In the genomic region with DNA sequence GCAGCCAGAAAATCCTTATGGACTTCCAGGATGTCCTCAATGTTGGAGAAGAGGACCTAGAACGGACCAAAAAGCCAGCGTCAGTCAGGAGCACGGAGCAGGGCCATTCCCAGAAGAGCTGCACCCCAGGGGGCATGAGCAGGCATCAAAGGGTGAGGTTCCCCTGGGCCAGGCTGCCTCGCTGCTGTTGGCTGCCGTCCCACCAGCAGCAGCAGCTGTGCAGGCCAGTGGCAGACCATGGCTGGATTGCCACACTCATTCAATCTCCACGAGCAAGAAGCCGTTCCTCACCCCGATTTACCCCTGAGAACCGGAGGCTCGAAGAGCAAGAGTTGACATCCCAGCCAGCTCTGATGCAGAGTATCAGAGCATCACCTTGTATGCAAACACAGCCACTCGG, we compare ENCODE assay signal across 24 mouse cellular contexts.
DNase-seq lines count a peak whose midpoint lies in the region; ATAC-seq and TF ChIP-seq lines count a peak whose summit lies in the region.
"Had no signal": no experiment of that assay in that cellular context is flagged by ENCODE, and none has a peak within 500 bp of the region (broad histone marks: within the 10 kb centered on the region; RNA-seq: fewer than 3 reads in every experiment).

No protein-coding gene starts in this region.

- H3K4me2 ChIP-seq in hindbrain, embryonic 13.5 days = no peak overlapping the region
- H3K4me2 ChIP-seq in hindbrain, postnatal 0 days (ENCODE audit: low read depth, low read length) = no peak overlapping the region
- H3K4me2 ChIP-seq in neural tube, embryonic 13.5 days = no peak overlapping the region
- no peak overlapping the region for H3K4me2 ChIP-seq in neural tube, embryonic 15.5 days
- no peak overlapping the region for H3K4me2 ChIP-seq in stomach, postnatal 0 days (replicated peaks; ENCODE audit: low read depth)
- H3K4me2 ChIP-seq: embryonic facial prominence, embryonic 12.5 days; embryonic facial prominence, embryonic 15.5 days; forebrain, embryonic 12.5 days; heart, embryonic 11.5 days; hindbrain, embryonic 14.5 days had no signal

- no peak for TF ChIP-seq EP300 in stomach, postnatal 0 days (optimal IDR thresholded peaks at IDR 0.05)

- 76% methylated on average over 11 of the region's 11 CpGs for WGBS in hindbrain, embryonic 13.5 days
- WGBS in hindbrain, postnatal 0 days = 65% methylated on average over 11 of the region's 11 CpGs
- WGBS in neural tube, embryonic 13.5 days = 73% methylated on average over 11 of the region's 11 CpGs
- WGBS in neural tube, embryonic 15.5 days = 63% methylated on average over 11 of the region's 11 CpGs
- WGBS in stomach, postnatal 0 days = 78% methylated on average over 11 of the region's 11 CpGs

- H3K4me1 ChIP-seq in hindbrain, embryonic 13.5 days (replicated peaks) = peaks cover 11% of the 10 kb centered on the region
- peaks cover 3% of the 10 kb centered on the region; the same call in 1 of the 2 replicates for H3K4me1 ChIP-seq in hindbrain, postnatal 0 days (ENCODE audit: insufficient read depth, low read length)
- peaks cover 25% of the 10 kb centered on the region for H3K4me1 ChIP-seq in neural tube, embryonic 13.5 days (replicated peaks)
- 0 out of 2 replicates have a peak, but pooled peaks cover 10% of the 10 kb centered on the region for H3K4me1 ChIP-seq in neural tube, embryonic 15.5 days
- H3K4me1 ChIP-seq in stomach, postnatal 0 days (replicated peaks; ENCODE audit: control insufficient read depth, insufficient read depth) = no peaks in the 10 kb centered on the region
- H3K4me1 ChIP-seq: embryonic facial prominence, embryonic 12.5 days; embryonic facial prominence, embryonic 15.5 days had no signal

- no peak for DNase-seq in hindbrain, postnatal 0 days (ENCODE audit: low spot score)
- DNase-seq in stomach, postnatal 0 days (ENCODE audit: low spot score) = no peak
- DNase-seq: adrenal gland, adult 2 months; adrenal gland, postnatal 25 days; cerebellum, adult 11 months; cerebellum, adult 2 months; cerebellum, adult 9-11 months; cerebellum, postnatal 25 days; gastrocnemius, postnatal 10 days; gastrocnemius, postnatal 36 days; heart, adult 11 months; heart, postnatal 36 days had no signal

- H3K27me3 ChIP-seq in hindbrain, embryonic 13.5 days = no peaks in the 10 kb centered on the region
- H3K27me3 ChIP-seq in hindbrain, postnatal 0 days (ENCODE audit: insufficient read depth, low read length) = no peaks in the 10 kb centered on the region
- no peaks in the 10 kb centered on the region for H3K27me3 ChIP-seq in neural tube, embryonic 13.5 days
- H3K27me3 ChIP-seq in neural tube, embryonic 15.5 days (replicated peaks) = no peaks in the 10 kb centered on the region
- H3K27me3 ChIP-seq in stomach, postnatal 0 days (ENCODE audit: control insufficient read depth, insufficient read depth, low read length) = no peaks in the 10 kb centered on the region
- H3K27me3 ChIP-seq: embryonic facial prominence, embryonic 12.5 days; embryonic facial prominence, embryonic 15.5 days; forebrain, embryonic 12.5 days had no signal

- H3K9me3 ChIP-seq in hindbrain, embryonic 13.5 days = no peaks in the 10 kb centered on the region
- H3K9me3 ChIP-seq in hindbrain, postnatal 0 days (ENCODE audit: low read length) = no peaks in the 10 kb centered on the region
- no peaks in the 10 kb centered on the region for H3K9me3 ChIP-seq in neural tube, embryonic 13.5 days
- no peaks in the 10 kb centered on the region for H3K9me3 ChIP-seq in neural tube, embryonic 15.5 days (replicated peaks)
- no peaks in the 10 kb centered on the region for H3K9me3 ChIP-seq in stomach, postnatal 0 days (ENCODE audit: control insufficient read depth, low read length)
- H3K9me3 ChIP-seq: embryonic facial prominence, embryonic 12.5 days; embryonic facial prominence, embryonic 15.5 days; forebrain, embryonic 12.5 days had no signal

- no peak for ATAC-seq in hindbrain, embryonic 13.5 days (ENCODE audit: low FRiP score)
- no peak for ATAC-seq in hindbrain, postnatal 0 days
- ATAC-seq in neural tube, embryonic 13.5 days (ENCODE audit: low read depth) = no peak
- no peak for ATAC-seq in neural tube, embryonic 15.5 days (ENCODE audit: low FRiP score)
- peak; percentile 23; the same call in 1 of the 2 replicates for ATAC-seq in megakaryocyte progenitor cell, adult 5-6 weeks (replicated peaks; ENCODE audit: poor library complexity)
- no peak for ATAC-seq in stomach, postnatal 0 days (ENCODE audit: low FRiP score, low TSS enrichment)
- ATAC-seq: CD4-positive, CD25-positive, alpha-beta regulatory T cell, adult 4 months; forebrain, embryonic 16.5 days had no signal

- H3K4me3 ChIP-seq in hindbrain, embryonic 13.5 days = no peak overlapping the region
- no peak overlapping the region for H3K4me3 ChIP-seq in hindbrain, postnatal 0 days (ENCODE audit: low read length)
- H3K4me3 ChIP-seq in neural tube, embryonic 13.5 days = no peak overlapping the region
- H3K4me3 ChIP-seq in neural tube, embryonic 15.5 days (replicated peaks) = no peak overlapping the region
- H3K4me3 ChIP-seq in stomach, postnatal 0 days (ENCODE audit: low read depth, low read length) = no peak overlapping the region
- H3K4me3 ChIP-seq: embryonic facial prominence, embryonic 12.5 days; embryonic facial prominence, embryonic 15.5 days; forebrain, embryonic 12.5 days; hindbrain, embryonic 10.5 days had no signal

- no peak for TF ChIP-seq CTCF in hindbrain, postnatal 0 days (IDR thresholded peaks at IDR 0.05; ENCODE audit: low read depth)
- TF ChIP-seq CTCF in stomach, postnatal 0 days (IDR thresholded peaks at IDR 0.05; ENCODE audit: low read depth) = no peak

- no peak overlapping the region for H3K27ac ChIP-seq in hindbrain, embryonic 13.5 days
- H3K27ac ChIP-seq in hindbrain, postnatal 0 days = no peak overlapping the region
- H3K27ac ChIP-seq in neural tube, embryonic 13.5 days (replicated peaks) = peak overlapping the region; percentile 18
- H3K27ac ChIP-seq in neural tube, embryonic 15.5 days (replicated peaks) = no peak overlapping the region
- H3K27ac ChIP-seq in stomach, postnatal 0 days (replicated peaks) = no peak overlapping the region
- H3K27ac ChIP-seq: embryonic facial prominence, embryonic 12.5 days; embryonic facial prominence, embryonic 15.5 days; forebrain, embryonic 12.5 days; hindbrain, embryonic 10.5 days; hindbrain, embryonic 14.5 days had no signal

- H3K9ac ChIP-seq in hindbrain, embryonic 13.5 days = 0 out of 2 replicates have a peak overlapping the region, but pooled peaks have one; percentile 3
- H3K9ac ChIP-seq in hindbrain, postnatal 0 days (replicated peaks; ENCODE audit: low read length) = no peak overlapping the region
- H3K9ac ChIP-seq in neural tube, embryonic 13.5 days = no peak overlapping the region
- no peak overlapping the region for H3K9ac ChIP-seq in neural tube, embryonic 15.5 days (replicated peaks)
- no peak overlapping the region for H3K9ac ChIP-seq in stomach, postnatal 0 days (ENCODE audit: low read length)
- H3K9ac ChIP-seq: embryonic facial prominence, embryonic 12.5 days; embryonic facial prominence, embryonic 15.5 days; forebrain, embryonic 12.5 days; hindbrain, embryonic 14.5 days had no signal

- H3K36me3 ChIP-seq in hindbrain, embryonic 13.5 days = peaks cover 14% of the 10 kb centered on the region; the same call in 1 of the 2 replicates
- no peaks in the 10 kb centered on the region; the same call in 1 of the 2 replicates for H3K36me3 ChIP-seq in hindbrain, postnatal 0 days (ENCODE audit: insufficient read depth, low read length)
- peaks cover 31% of the 10 kb centered on the region for H3K36me3 ChIP-seq in neural tube, embryonic 13.5 days
- peaks cover 3% of the 10 kb centered on the region; the same call in 1 of the 2 replicates for H3K36me3 ChIP-seq in neural tube, embryonic 15.5 days
- H3K36me3 ChIP-seq in stomach, postnatal 0 days (ENCODE audit: control insufficient read depth, insufficient read depth, low read length) = no peaks in the 10 kb centered on the region
